Mouse (Mus musculus): ENCODE results near the gene Cnr2. TPM values are rescaled to one million over a fixed set of nuclear protein-coding genes. Genes with fewer than 3 reads are reported as not detected.

The Cnr2 gene
- under 1 TPM in 1 of 2 experiments, not detected in 1; 0.09 TPM for total RNA-seq (2021)
- long read RNA-seq, experiment 1 = 0 reads
- long read RNA-seq, experiment 2 = 0 reads

GRCm38 (mm10) chr4:135895071-135895571 lies at the start of gene Cnr2:
Gene Cnr2 (plus strand): TSS chr4:135895394.
- intact Hi-C loops (cut with DNase I) = no loop called here
- no peak for DNase-seq (ENCODE audit: low spot score in 2 of 2)

GRCm38 (mm10) chr4:135847581-135847980 lies 47.6 kb upstream of the Cnr2 start:
- intact Hi-C loops (cut with DNase I) = no loop called here

GRCm38 (mm10) chr4:135850411-135851095 lies 44.6 kb upstream of the Cnr2 start:
- intact Hi-C loops (cut with DNase I) = no loop called here
- peak; percentile 61 to 82 for DNase-seq (ENCODE audit: low spot score in 2 of 2)

More at GRCm38 (mm10) chr4:135847581-135847980, 47.6 kb upstream of the Cnr2 start:
- no peak for DNase-seq (ENCODE audit: low spot score in 2 of 2)

DNA sequence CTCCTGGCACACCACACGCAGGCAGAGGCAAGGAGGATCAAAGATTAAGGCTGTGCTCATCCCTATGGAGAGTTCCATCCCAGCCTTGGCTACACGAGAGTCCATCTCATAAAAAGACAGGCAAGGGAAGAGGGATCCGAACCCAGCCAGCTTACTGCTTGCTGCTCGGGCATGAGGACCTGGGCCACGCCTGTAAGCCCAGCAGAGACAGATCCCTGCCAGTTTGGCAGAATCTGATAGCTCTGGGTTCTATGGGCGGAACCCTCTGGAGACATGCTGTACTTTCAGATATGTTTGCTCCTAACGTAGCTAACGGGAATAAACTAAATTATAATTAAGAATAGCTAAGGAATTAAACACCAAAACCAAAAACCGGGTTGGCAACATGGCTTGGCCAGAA lies 43.3 kb upstream of the Cnr2 start:
- intact Hi-C loops (cut with DNase I) = no loop called here

DNA sequence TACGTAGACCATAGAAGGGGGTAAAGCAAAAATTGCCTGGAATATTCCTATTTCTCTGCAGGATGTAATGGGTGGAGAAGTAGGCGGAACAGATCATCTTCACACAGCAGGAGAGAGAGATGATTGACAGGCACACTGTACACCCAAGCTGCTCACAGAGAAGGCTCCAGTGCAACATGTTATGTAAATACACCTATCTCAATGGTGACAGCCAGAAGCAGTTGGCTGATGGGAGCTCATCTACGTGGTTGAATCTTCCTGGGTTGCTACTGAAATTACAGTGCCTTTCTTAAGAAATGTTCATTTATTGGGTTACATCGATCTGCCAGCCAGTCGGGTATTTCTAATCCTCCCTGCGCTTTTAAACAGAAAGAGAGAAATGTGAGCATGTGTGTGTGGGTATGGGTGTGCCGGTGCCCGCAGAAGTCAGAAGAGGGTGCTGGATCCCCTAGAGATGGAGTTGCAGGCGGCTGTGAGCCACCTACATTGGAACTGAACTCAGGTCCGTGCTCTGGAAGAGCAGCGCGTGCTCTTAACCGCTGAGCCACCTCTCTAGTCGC lies 41.1 kb upstream of the Cnr2 start:
- DNase-seq (ENCODE audit: low spot score in 2 of 2) = no peak
- intact Hi-C loops (cut with DNase I) = no loop called here

More for the DNA sequence above, 43.3 kb upstream of the Cnr2 start:
- no peak for DNase-seq (ENCODE audit: low spot score in 2 of 2)

GRCm38 (mm10) chr4:135854630-135855029 lies 40.6 kb upstream of the Cnr2 start:
- intact Hi-C loops (cut with DNase I) = loop anchor here (5.0 kb wide), 1 partner anchor 32 kb away; no protein-coding TSS in a partner anchor
- DNase-seq (ENCODE audit: low spot score in 2 of 2) = no peak

DNA sequence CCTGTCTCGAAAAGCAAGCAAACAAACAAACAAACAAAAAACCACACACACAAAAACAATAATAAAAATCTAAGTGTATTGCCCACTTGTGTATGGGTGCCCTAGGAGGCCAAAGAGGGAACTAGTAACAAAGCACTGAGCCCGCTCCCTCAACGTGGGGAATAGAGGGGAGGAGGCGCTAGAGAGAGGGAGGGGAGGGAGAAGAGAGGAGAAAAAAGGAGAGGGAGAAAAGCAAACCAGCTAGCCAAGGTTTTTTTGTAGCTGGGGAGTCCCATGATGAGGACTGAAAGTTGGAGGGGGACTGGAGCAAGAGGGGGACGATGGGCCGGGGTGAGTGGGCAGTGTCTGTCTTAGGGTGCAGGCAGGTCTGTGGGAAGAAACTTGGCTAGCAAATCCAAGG lies 40.1 kb upstream of the Cnr2 start:
- no peak for DNase-seq (ENCODE audit: low spot score in 2 of 2)
- intact Hi-C loops (cut with DNase I) = loop anchor here (5.0 kb wide), 1 partner anchor 33 kb away; no protein-coding TSS in a partner anchor

- DNase-seq (ENCODE audit: low spot score in 2 of 2) = peak; percentile 95 to 96
- intact Hi-C loops (cut with DNase I) = loop anchor here (1.0 to 5.0 kb wide), 2 partner anchors 18 to 33 kb away; partner anchors contain the start of gene Pnrc2
Measured at GRCm38 (mm10) chr4:135855536-135856222, 39.5 kb upstream of the Cnr2 start, which contains the start of gene Srsf10. Gene Srsf10 (plus strand): TSS chr4:135855747.

DNA sequence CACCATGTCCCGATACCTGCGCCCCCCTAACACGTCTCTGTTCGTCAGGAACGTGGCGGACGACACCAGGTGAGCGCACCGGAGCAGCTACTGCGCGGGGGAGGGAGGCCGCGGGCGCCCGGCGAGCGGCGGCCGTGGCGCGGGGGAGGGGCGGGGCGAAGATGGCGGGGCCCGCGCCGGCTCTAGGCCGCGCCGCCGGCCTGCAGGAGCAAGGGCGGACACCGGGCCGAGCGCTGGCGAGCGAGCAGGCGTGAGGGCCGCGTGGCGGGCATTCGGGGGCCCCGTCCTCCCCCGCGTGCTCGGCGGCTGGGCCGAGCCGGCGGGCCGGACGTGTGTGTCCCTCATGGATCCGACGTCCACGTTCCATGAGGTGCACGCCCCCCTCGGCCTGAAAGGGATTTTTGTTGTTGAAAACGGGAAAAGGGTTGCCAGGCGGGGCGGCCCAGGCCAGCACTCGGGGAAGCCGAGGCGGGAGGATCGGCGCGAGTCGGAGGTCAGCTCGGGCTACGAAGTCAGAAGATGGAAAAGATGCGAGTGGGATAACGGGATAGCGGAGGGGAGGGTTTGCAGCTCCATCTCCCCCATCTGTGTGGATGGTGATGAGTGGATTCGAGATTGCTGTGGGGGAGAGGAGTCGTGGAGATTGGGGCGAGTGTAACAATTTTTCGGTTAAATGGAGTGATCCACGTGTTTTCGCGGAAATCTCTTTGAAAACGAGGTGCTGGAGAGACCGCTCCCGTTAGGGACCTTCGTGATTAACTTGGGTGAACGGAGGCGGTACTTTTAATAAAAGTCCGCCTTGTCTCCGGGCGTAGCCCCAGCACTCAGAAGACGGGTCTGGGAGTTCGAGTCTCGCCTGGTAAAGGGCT lies 38.7 kb upstream of the Cnr2 start:
- peak; percentile 51 to 53 for DNase-seq (ENCODE audit: low spot score in 2 of 2)
- intact Hi-C loops (cut with DNase I) = loop anchor here (1.0 to 5.0 kb wide), 2 partner anchors 17 to 34 kb away; partner anchors contain the start of gene Pnrc2

- intact Hi-C loops (cut with DNase I) = loop anchor here (5.0 kb wide), 1 partner anchor 35 kb away; no protein-coding TSS in a partner anchor
- DNase-seq (ENCODE audit: low spot score in 2 of 2) = no peak
Measured at GRCm38 (mm10) chr4:135857597-135858186, 37.5 kb upstream of the Cnr2 start.

DNA sequence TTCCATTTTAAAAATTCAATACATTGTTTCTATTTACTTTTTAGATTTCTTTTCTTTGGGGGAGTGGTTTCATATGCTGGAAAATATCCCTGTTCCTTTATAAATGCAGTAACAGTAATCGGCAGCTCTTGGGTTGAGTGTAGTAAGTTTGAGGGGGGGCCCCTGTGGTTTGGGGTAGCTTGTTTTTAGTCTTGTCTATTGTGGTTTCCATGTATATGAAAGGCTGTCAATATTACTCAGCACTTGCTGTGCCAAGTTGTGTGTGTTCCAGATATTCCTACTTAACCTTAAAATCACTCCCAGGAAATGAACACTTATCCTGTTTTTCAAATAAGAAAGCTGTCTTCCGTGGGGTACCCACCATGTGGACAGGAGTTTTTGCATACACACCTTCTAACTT lies 26.2 kb upstream of the Cnr2 start:
- no peak for DNase-seq (ENCODE audit: low spot score in 2 of 2)
- intact Hi-C loops (cut with DNase I) = no loop called here

DNA sequence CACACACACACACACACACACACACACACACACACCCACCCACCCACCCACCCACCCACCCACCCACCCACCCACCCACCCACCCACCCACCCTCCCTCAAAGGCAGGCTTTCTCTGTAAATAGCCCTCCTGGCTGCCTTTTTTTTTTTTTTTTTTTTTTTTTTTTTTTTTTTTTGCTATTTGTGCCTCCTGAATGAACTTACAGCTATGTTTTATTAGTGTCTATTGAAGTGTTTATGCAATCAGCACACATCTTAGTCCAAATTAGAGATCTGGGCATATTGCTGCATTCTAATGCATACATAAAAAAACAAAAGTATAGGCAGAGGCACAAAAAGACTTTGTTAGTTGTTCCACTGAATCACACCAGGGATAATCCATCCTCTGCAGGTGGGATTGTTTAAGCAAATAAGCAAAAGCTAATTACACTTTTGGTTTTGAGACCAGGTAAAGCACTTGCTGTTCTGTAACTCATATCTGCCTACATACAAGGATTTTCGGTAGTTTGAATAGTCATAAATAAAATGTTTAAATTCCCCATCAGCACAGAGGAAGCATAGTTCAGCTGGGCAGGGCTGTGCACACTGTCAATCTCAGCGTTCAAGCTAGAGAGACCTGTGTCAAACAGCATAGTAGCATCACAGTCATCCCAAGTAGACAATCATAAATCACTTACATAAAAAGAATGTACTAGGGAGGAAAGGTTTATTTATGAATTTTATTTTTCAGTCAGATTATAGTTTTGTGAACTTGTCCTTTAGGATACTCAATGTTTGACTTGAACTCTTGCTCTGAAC lies 24.8 kb upstream of the Cnr2 start:
- intact Hi-C loops (cut with DNase I) = loop anchor here (10.0 kb wide), 1 partner anchor 946 kb away; the partner anchor contains the start of gene Rsrp1
- DNase-seq (ENCODE audit: low spot score in 2 of 2) = no peak

- intact Hi-C loops (cut with DNase I) = loop anchor here (10.0 kb wide), 1 partner anchor 947 kb away; the partner anchor contains the start of gene Rsrp1
- no peak for DNase-seq (ENCODE audit: low spot score in 2 of 2)
Measured at GRCm38 (mm10) chr4:135872015-135872414, 23.2 kb upstream of the Cnr2 start.

GRCm38 (mm10) chr4:135872589-135873391 lies 22.4 kb upstream of the Cnr2 start:
- no peak for DNase-seq (ENCODE audit: low spot score in 2 of 2)
- intact Hi-C loops (cut with DNase I) = loop anchor here (1.0 to 10.0 kb wide), 2 partner anchors 16 to 948 kb away; partner anchors contain the start of gene Rsrp1

GRCm38 (mm10) chr4:135873526-135874202 lies 21.5 kb upstream of the Cnr2 start, which contains the start of gene Pnrc2:
Gene Pnrc2 (minus strand): TSS chr4:135873850.
- DNase-seq (ENCODE audit: low spot score in 2 of 2) = peak; percentile 92 to 93
- intact Hi-C loops (cut with DNase I) = loop anchor here (1.0 to 10.0 kb wide), 2 partner anchors 17 to 949 kb away; partner anchors contain the start of gene Rsrp1

Measured in left cerebral cortex, postnatal 14 days (tissue).